Mouse (Mus musculus) cerebellum, adult 2 months (tissue): ENCODE data around the gene Tmem217.

Experiments
- CTCF ChIP-seq: fragments of 200-500 bp; IDR thresholded peaks from 2 replicates; pipeline ENCODE4 v1.5.1; 2011; ENCODE audit warnings: low read depth, mild to moderate bottlenecking, control low read depth, low read length, moderate library complexity, borderline replicate concordance; ENCODE audit not compliant: insufficient read depth
- POLR2A ChIP-seq: fragments of 200-500 bp; IDR thresholded peaks from 2 replicates; pipeline ENCODE4 v1.6.1; 2011; ENCODE audit warnings: low read length, control low read depth, borderline replicate concordance; ENCODE audit not compliant: insufficient read depth

GRCm38 (mm10) chr17:29497071-29497354 lies 55.2 kb downstream of the Tmem217 start:
- TF ChIP-seq CTCF (no peak), POLR2A (no peak)
